Mouse (Mus musculus) T-helper 2 cell (primary cell): ENCODE data around the gene Ehd1.

Experiments
- in situ Hi-C: fragments of 300-600 bp; cut with MboI, MseI; formaldehyde crosslinking; loops from one replicate; pipeline ENCODE4 v1.15.1; 2025; ENCODE audit warnings: high pct_unique_total_duplicates

Gene Ehd1

DNA sequence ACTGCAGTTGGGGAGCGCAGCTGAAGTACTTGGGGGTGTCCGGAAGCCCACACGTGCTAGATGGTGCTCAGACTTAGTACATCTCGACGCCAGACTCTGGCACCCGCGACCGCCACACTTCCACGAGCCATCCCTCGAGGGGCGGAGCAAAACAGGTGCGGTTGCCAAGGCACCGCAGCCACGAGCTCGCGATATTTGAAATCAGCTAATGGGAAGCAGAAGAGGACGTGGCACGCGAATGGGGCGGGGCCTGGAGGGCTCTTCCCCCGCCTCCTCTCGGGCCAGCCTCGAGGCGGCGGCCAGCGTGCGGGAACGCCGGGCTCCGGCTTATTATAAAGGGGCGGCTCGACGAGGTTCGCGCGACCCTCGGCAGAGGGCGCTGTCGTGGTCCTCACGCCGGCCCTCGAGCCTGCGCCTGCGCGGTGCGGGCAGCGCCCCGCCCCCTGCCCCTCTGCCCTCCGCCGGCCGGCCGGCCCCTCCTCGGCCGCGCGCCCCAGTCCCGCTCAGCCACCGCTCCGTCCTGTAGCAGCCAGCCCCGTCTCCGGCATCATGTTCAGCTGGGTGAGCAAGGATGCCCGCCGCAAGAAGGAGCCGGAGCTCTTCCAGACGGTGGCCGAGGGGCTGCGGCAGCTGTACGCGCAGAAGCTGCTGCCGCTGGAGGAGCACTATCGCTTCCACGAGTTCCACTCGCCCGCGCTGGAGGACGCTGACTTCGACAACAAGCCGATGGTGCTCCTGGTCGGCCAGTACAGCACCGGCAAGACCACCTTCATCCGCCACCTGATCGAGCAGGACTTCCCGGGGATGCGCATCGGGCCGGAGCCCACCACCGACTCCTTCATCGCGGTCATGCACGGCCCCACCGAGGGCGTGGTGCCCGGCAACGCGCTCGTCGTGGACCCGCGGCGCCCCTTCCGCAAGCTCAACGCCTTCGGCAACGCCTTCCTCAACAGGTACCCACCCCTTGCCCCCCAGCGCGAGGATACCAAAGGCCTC is at the start of gene Ehd1:
TSS of gene Ehd1 (plus strand) at position 300 of the 996 bp plus-strand sequence.
- in situ Hi-C loops = no loop called here

DNA sequence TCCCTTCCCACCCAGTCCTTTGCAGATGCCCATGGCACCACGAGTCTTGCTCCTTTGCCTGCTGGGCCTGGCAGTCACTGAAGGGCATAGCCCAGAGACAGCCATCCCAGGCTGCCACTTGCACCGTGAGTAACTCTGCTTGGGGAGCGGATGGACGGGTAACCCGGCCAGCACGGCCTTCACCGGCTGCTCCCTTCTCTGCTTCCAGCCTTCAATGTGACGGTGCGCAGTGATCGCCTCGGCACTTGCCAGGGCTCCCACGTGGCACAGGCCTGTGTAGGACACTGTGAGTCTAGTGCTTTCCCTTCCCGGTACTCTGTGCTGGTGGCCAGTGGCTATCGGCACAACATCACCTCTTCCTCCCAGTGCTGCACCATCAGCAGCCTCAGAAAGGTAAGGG is 49.8 kb upstream of the Ehd1 start:
- in situ Hi-C loops = loop anchor here (5.0 kb wide), 1 partner anchor 606 kb away; no protein-coding TSS in a partner anchor

DNA sequence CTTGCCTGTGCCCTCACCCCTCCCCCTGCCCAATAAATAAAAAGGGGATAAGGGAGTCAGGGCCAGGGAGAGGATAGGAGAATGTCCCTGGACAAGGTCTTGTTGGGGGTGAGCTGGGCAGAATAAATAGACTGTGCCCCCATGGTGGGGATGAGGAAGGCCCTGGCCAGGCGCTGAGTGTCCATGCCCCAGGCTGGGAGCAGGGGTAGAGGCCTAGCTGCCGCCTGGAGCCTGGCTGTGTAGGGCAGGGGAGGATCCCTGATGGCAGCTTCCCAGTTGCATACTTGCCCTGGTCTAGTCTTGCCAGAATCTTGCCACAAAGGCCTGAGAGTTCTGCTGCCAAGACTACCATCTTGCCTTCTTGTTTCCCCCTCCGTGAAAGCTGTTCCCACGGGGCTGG is 48.7 kb upstream of the Ehd1 start:
- in situ Hi-C loops = loop anchor here (5.0 kb wide), 1 partner anchor 604 kb away; no protein-coding TSS in a partner anchor

DNA sequence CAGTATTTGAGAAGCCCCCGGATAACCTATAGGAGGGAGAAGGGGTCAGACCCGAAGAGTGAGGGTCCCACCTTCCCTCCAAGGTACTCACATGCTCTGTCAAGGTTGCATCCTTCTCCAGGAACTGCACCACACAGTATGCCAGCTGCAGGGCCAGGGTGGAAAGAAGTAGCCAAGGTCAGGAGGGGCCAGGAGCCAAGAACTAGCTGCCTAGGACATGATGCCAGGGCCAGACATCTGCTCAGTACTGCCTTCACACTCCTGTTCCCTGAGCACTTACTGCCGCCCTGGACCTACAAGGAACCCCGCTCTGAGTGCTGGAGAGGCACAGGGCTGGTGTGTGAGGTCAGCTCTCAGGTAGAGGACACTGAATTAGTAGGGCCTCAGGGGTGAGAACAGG is 46.1 kb upstream of the Ehd1 start:
- in situ Hi-C loops = loop anchor here (10.0 kb wide), 1 partner anchor 246 kb away; the partner anchor contains the start of gene Slc22a20

DNA sequence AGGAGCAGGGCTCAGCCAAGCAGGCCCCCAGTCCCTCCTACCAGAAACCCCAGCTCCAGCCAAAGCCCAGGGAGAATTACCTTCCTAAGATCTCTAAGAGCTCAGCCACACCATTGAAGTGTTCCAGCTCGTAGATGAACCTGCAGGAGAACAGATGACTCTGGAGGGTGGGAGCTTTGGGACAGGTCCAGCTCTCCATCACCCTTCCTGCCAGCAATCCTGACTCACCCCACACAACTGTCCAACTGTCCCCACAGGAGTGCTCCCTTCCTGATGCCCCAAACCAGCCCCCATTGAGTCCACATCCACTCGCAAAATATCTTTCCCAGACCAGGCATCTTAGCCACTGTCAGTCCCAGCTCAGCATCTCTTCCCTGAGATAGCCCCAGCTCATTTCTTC is 45.5 kb upstream of the Ehd1 start:
- in situ Hi-C loops = loop anchor here (10.0 kb wide), 1 partner anchor 246 kb away; the partner anchor contains the start of gene Slc22a20

DNA sequence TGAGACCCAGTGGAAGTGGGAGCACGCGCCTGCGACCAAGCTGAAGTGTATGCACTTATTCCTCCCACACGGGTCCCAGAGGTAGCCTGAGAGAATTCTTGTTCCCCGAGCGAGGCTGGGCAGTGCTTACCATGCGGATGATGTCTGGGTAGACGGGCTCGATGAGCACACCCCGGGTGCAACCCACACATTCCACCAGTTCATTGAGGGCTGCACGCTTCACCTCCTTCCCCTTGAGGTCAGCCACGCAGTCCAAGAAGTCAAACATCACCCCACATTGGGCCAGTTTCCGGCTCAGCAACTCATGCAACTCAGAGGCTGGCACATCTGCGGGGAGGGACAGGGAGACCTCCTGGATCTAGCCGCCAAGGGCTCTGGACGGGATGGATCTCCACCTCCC is 42.9 kb upstream of the Ehd1 start:
- in situ Hi-C loops = loop anchor here (10.0 kb wide), 1 partner anchor 249 kb away; the partner anchor contains the start of gene Slc22a20

DNA sequence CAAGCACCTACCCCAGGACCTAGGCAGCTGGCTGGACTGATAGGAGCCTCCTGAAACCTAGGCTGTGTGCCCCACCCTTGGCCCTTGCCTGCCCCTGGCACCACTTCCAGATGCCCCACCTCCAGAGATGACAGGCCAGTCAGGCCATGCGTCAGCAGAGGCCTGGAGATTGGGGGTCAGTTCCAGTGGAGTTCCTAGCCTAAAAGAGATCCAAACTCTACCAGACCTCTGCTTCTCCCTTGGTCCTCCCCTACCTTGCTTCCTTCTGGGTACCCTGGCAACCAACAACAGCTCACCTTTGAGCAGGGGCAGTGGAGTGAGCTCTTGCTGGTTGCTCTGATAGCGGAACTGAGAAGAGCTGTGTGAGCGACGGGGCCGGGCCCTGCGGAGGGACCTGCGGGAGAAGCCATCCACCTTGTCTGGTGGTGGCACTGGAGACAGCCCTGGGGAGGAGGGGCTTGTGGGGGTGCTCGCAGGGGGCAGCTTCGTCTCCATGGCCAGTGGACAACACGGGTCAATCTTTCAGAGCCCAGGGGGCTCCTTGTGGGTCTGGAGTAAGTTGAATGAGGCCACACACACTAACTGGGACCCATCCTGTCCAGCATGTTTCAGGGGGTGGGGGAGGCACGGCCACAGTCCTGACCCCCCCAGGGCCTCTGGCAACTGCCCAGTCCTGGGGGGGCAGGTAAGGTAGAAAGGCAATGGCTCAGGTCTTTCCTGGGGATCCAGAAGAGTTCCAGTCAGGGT is 42.0 kb upstream of the Ehd1 start:
- in situ Hi-C loops = loop anchor here (10.0 kb wide), 1 partner anchor 250 kb away; the partner anchor contains the start of gene Slc22a20

DNA sequence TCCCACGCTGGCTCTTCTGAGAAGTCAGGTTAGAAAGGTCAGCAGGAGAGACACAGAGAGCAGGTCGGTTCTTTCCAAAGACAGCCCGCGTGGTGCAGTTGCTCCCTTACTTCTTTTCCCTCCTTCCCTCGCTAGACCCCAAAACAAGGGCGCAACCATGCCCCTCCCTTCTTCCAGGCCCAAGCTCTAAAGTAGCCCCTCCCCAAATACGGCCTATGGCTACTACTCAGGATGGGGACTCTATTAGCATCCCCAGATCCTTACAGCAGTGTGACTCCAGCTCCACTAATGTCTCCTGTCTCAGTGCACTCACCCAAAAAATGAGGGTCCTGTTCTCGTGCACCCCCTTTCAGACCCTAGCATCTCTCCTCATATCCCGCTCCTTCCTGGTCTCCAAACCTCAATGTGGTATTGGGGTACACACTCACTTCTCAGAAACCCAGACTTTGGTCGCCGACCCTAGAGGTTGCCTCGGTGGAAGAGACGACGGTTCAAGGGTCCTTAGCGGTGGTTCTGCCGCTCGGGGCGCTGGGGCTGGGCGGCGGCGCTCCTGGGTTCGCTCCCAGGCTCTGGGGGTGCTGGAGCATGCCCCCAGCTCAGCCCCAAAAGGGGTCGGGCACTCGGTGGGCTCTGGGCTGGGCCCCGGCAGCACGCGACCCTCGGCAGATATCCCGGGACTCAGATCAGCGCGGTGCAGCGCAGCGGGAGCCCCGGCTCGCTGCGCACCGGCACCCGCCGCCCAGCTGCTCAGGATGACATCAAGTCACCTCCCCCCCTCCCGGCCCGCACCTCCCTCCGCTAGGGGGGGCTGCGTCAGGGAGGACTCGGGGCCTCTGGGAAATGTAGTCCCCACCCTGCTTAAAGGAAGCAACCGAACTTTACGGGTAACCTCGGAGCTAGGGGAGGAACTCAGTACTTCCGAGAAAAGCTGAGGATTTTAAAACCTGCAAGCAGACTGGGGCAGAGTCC is 41.2 kb upstream of the Ehd1 start, which contains the start of gene Ppp2r5b:
TSS of gene Ppp2r5b (minus strand) at position 789 of the 969 bp plus-strand sequence.
- in situ Hi-C loops = loop anchor here (10.0 kb wide), 1 partner anchor 251 kb away; the partner anchor contains the start of gene Slc22a20

DNA sequence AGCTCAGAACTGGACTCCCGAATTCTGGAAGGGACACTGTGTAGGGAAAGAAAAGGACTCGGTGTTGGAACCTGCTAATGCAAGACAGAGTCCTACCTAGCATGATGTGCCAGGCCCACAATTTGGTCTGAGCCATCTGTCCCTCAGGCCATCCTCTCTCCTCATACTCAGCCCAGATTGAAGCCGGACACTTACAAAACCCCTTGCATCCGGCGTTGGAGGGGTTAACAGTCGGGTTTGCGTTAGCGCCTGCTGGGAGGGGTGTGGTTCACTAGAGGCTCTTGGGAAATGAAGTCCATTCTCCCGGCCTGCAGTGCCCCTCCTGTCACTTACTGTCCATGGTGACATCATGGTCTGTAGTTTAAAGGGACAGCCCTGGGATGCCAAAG is 40.5 kb upstream of the Ehd1 start:
- in situ Hi-C loops = loop anchor here (10.0 kb wide), 1 partner anchor 251 kb away; the partner anchor contains the start of gene Slc22a20

DNA sequence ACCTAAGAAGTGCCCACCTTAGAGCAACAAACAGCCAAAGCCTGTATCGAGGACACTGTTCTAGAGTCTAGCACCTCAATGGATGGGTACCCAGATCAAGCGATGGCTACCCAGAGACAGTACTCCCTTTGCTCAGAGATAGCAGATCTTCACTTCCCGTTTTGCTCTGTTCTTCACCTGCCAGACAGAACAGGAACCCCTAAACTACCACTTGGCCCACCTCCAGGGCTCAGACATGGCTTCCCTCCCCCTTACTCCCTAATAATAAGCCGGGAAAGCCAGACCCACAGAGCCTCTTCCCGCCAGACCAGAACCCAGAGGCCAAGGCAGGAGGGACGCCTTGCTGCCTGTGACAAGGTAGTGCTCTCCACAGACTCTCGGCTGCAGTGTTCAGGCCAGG is 39.7 kb upstream of the Ehd1 start:
- in situ Hi-C loops = loop anchor here (10.0 kb wide), 1 partner anchor 252 kb away; the partner anchor contains the start of gene Slc22a20

DNA sequence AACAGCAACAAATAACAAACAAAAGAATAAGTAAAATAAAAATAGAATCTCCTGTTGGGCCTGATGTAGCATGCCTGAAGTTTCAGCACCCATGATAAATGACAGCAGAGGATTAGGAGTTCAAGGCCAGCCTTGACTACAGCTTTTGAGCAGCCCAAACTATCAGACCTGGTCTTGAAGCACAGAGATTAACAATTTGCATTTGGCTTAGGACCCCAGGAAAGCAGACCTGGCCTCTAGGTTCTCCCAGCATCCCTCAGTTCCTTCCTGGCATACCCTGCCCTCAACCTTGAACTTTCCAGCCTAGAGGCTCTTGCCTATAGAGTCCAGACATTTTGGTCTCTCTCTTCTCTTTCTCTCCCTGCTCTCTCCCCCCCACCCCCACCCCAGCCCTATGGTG is 37.8 kb upstream of the Ehd1 start:
- in situ Hi-C loops = loop anchor here (10.0 kb wide), 1 partner anchor 254 kb away; the partner anchor contains the start of gene Slc22a20

DNA sequence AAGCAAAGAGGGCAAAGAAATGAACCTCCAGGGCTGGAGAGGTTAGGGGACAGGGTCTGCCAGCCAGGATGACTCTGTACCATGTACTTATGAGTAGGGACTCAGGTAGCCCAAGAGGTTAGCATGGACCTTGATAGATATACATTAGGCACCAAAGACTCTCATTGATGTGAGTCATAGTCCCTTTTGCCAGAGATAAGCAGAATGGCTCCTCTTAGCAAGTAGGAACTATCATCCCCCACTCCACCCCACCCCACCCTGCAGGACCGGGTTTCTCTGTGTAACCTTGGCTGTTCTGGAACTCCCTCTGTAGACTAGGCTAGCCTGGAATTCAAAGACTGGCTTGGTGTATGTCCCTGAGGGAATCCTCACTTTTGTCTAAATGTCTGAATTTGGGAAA is 36.4 kb upstream of the Ehd1 start:
- in situ Hi-C loops = no loop called here

DNA sequence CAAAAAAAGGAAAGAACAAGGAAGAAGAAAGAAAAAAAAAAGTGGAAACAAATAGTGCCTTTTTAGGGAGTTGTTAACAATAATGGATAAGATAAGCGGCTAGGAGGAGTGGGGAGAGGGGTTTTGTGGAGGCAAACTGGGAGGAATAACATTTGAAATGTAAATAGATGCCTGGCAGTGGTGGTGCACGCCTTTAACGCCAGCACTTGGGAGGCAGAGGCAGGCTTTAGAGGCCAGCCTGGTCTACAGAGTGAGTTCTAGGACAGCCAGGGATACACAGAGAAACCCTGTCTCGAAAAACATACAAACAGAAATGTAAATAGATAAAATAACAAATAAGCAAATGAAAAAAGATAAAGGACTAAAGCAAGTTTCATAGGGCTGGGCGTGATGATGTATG is 35.8 kb upstream of the Ehd1 start:
- in situ Hi-C loops = no loop called here

DNA sequence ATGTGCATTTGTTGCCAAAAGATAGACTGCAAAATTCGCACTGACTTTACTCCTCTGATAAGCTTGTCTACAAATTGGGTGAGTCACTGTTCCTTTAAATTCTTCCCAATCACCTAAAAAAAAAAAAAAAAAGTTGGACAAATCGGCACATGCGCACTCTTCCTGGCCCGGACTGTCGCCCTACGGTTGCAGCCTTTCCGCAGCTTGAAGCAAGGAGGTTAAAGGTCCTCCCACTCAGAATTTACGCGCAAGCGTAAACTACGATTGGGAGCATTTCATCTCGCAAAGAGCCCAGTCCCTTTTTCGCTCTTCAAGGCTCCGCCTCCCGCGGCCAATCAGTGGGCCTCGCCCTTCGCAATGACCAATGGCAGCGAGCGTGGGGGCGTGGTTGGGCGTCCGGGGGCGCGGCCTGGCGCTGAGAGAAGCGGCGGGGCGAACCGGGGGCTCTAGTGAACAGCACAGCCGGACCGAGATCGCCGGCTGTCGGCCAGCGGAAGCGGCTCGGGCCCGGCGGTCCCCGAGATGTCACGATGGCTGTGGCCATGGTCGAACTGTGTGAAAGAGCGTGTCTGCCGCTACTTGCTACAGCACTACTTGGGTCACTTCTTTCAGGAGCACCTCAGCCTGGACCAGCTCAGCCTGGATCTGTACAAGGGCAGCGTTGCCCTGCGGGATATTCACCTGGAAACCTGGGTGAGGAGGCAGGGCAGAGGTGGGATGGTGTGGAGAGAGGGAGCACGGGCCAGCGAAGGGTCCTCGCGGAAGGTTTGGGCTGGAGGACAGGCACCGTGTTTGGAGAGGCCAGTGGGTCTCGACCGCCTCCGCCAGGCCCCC is 35.0 kb upstream of the Ehd1 start, which contains the start of gene Atg2a:
TSS of gene Atg2a (plus strand) at position 395 of the 834 bp plus-strand sequence.
- in situ Hi-C loops = no loop called here

DNA sequence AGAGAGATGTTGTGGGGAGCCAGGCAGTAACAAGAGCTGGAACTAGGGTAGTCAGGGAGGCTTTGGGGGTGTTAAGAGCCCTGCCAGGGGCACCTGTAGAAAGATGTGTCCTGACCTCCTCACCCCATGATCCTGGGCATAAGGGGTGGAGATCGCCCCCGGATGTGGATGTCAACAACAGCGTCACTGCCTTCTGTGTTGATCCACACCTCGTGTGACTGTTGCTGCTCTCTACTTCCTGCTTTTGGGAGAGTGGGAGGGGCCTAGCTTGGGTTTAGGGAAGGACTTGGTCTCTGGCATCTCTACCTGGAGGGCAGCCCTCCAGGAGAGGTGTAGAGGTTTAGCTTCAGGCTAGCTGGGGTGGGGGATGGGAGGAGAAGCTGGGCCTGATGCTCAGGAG is 34.2 kb upstream of the Ehd1 start:
- in situ Hi-C loops = no loop called here

DNA sequence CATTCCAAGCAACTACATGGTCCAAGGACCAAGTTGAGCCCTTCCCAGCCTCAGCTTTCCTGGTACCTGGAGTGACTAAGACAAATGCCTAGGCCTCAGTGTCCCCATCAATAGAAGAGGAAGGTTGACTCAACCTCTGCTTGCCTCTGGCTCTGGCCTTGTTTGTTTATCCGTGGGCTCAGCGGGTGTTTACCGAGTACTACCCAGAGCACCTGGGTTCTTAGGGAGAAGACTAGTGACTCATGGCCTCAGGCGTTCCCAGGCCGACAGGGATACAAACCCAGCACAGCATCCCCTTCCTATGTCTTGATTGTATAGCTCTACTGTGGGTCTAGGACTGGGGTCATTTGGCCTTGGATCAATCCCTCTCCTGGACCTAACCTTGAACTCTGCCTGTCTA is 33.3 kb upstream of the Ehd1 start:
- in situ Hi-C loops = no loop called here

DNA sequence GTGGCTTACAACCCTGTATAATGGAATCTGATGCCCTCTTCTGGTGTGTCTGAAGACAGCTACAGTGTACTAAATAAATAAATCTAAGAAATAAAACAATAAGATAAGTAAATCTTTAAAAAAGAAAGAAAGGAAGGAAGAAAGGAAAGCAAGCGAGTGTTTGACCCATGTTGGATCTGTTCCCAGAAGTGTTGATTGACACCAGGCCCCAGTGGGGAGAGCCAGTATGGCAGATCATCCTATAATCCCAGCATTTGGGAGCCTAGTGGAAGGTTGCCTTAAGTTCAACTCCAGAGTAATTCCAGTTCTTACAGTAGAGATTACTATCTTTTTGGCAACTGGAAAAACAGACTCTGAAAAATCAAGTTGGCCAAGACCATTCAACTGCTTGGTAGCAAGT is 30.7 kb upstream of the Ehd1 start:
- in situ Hi-C loops = no loop called here

DNA sequence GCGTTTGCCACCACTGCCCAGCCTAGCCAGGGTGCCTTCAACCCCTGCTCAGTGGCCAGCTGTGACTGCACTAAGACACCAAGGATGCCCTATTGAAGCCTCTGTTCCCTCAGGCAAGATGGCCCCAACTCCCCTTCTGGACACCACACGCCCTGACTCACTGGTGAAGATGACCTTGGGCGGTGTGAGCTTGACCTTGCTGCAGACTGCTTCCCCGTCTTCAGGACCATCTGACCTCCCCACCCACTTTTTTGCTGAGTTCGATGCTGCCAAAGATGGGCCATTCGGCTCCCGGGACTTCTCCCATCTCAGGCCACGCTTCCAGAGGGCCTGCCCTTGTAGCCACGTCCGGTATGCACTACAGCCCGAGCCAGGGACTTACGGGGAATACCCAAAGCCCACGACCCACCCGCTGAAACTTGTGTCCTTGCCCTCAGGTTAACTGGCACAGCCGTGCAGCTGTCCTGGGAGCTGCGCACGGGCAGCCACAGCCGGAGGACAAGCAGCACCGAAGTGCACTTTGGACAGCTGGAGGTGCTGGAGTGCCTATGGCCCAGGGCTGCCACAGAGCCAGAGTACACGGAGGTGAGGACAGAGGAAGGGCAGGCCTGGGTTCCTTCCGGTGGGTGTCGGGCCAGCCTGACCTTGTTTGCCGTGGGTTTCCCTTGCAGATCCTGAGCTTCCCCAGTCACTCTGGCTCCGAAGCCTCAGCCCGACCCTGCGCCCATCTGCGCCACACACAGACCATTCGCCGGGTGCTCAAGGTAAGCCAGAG is 28.8 kb upstream of the Ehd1 start:
- in situ Hi-C loops = no loop called here

DNA sequence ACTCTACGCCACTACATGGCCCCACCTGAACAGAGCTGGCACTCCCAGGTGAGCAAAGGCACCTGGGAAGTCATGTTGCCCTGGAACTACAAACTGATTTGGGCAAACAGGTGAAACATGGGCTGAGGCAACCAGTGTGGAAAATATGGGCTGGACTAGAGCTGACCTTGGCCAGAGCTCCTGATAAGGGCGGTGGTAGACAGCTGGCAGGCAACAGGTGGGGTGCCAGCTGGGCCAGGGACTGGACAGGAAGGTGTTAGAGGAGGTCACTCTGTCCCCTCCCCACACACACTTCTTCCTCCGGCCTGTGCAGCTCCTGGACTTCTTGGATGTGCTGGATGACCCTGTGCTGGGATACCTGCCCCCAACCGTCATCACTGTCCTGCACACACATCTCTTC is 23.5 kb upstream of the Ehd1 start:
- in situ Hi-C loops = loop anchor here (5.0 kb wide), 1 partner anchor 81 kb away; no protein-coding TSS in a partner anchor
